Mouse (Mus musculus) spleen, adult 2 months (tissue): Measurements from ENCODE around the gene Set.

Experiments used
- CTCF ChIP-seq: fragments of 200-500 bp; IDR thresholded peaks from 2 replicates; pipeline ENCODE4 v1.5.1; 2011; ENCODE audit warnings: mild to moderate bottlenecking, inconsistent platforms; ENCODE audit not compliant: insufficient read depth, insufficient read length, insufficient replicate concordance; ENCODE audit errors: extremely low read depth
- POLR2A ChIP-seq: fragments of 200-500 bp; IDR thresholded peaks from 2 replicates; pipeline ENCODE4 v1.6.1; 2011; ENCODE audit warnings: low read depth, low read length, inconsistent platforms

- no peak for TF ChIP-seq CTCF
- no peak for TF ChIP-seq POLR2A
These were observed 37.0 kb downstream of the Set start for GRCm38 (mm10) chr2:30094208-30094588.
